ENCODE assay signal across 26 mouse cellular contexts in the genomic region with DNA sequence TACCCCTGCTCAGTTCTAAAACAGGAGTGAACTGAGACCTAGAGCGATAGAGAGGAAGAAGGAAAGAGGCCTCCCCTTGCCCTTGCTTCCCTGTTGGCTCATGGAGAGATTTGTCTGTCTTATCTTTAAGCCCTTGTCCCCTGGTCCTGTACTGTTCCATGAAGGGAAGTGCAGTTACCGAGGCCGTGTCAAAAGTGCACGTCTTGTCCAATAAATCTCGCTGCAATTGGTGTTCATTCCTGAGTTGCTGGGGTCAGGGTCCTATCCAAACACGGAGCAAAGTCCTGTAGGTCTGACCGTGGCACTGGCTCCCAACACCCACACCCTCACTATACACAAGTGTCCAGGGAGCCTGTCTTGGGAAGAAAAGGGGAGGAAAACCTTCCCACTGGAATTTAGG. TPM values are rescaled to one million over a fixed set of nuclear protein-coding genes. Genes with fewer than 3 reads are reported as not detected.
A peak's percentile ranks its signal among the peaks of the same experiment; 100 is the strongest.
DNase-seq lines count a peak whose midpoint lies in the region; ATAC-seq lines count a peak whose summit lies in the region.
"Had no signal": no experiment of that assay in that cellular context is flagged by ENCODE, and none has a peak within 500 bp of the region (broad histone marks: within the 10 kb centered on the region; RNA-seq: fewer than 3 reads in every experiment).

No protein-coding gene starts in this region.

- H3K9ac ChIP-seq in heart, embryonic 12.5 days, result no peak overlapping the region
- no peak overlapping the region for H3K9ac ChIP-seq in forebrain, embryonic 12.5 days
- H3K9ac ChIP-seq: embryonic facial prominence, embryonic 15.5 days; limb, embryonic 15.5 days; liver, embryonic 15.5 days; midbrain, embryonic 13.5 days had no signal

- H3K36me3 ChIP-seq in heart, embryonic 12.5 days, result no peaks in the 10 kb centered on the region
- no peaks in the 10 kb centered on the region for H3K36me3 ChIP-seq in forebrain, embryonic 12.5 days (replicated peaks)
- H3K36me3 ChIP-seq: embryonic facial prominence, embryonic 15.5 days; limb, embryonic 15.5 days; liver, embryonic 15.5 days; midbrain, embryonic 13.5 days had no signal

- no peak overlapping the region; the same call in 1 of the 2 replicates for H3K4me2 ChIP-seq in heart, embryonic 12.5 days
- H3K4me2 ChIP-seq in forebrain, embryonic 12.5 days, result no peak overlapping the region
- H3K4me2 ChIP-seq: embryonic facial prominence, embryonic 15.5 days; limb, embryonic 15.5 days; liver, embryonic 15.5 days; midbrain, embryonic 13.5 days had no signal

- intact Hi-C loops in heart, postnatal 10 days (cut with DNase I), result no loop called here

- peak; percentile 62 to 87 for DNase-seq in adrenal gland, adult (ENCODE audit: inconsistent age in 2 of 2, low spot score in 1 of 2)
- DNase-seq in adrenal gland, postnatal 4 days (ENCODE audit: low spot score in 2 of 2), result no peak
- DNase-seq in heart, postnatal 10 days, result no peak
- peak; percentile 86 for DNase-seq in kidney, adult 9 months
- peak; percentile 65 to 84 for DNase-seq in kidney, postnatal 25 days
- DNase-seq in cerebellum, adult 11 months, result no peak
- DNase-seq: cerebellum, adult 9-11 months; gastrocnemius, postnatal 14 days; layer of hippocampus, postnatal 36 days; lung, postnatal 10 days; thymus, adult 18-20 months had no signal

- 41% methylated on average over 7 of the region's 7 CpGs for WGBS in heart, embryonic 12.5 days
- WGBS in forebrain, embryonic 12.5 days, result 77% methylated on average over 7 of the region's 7 CpGs

- peaks cover 83% of the 10 kb centered on the region for H3K4me1 ChIP-seq in heart, embryonic 12.5 days (replicated peaks)
- peaks cover 26% of the 10 kb centered on the region for H3K4me1 ChIP-seq in forebrain, embryonic 12.5 days

- ATAC-seq in heart, embryonic 12.5 days (ENCODE audit: insufficient number of reproducible peaks, low FRiP score), result no peak
- ATAC-seq in forebrain, embryonic 12.5 days (ENCODE audit: low FRiP score), result no peak
- ATAC-seq: midbrain, embryonic 13.5 days had no signal

- no peaks in the 10 kb centered on the region for H3K9me3 ChIP-seq in heart, embryonic 12.5 days (replicated peaks)
- H3K9me3 ChIP-seq in forebrain, embryonic 12.5 days, result no peaks in the 10 kb centered on the region
- H3K9me3 ChIP-seq: embryonic facial prominence, embryonic 15.5 days; limb, embryonic 15.5 days; liver, embryonic 15.5 days; midbrain, embryonic 13.5 days had no signal

- H3K27me3 ChIP-seq in heart, embryonic 12.5 days (replicated peaks), result peaks cover 69% of the 10 kb centered on the region
- H3K27me3 ChIP-seq in forebrain, embryonic 12.5 days, result peaks cover 98% of the 10 kb centered on the region

- 0 out of 2 replicates have a peak overlapping the region, but pooled peaks have one; percentile 22 for H3K27ac ChIP-seq in heart, embryonic 12.5 days (ENCODE audit: poor library complexity, severe bottlenecking)
- no peak overlapping the region for H3K27ac ChIP-seq in forebrain, embryonic 12.5 days
- H3K27ac ChIP-seq: embryonic facial prominence, embryonic 15.5 days; layer of hippocampus, adult 2 months; limb, embryonic 15.5 days; liver, embryonic 15.5 days; midbrain, embryonic 13.5 days had no signal

- H3K4me3 ChIP-seq in heart, embryonic 12.5 days, result no peak overlapping the region
- H3K4me3 ChIP-seq in forebrain, embryonic 12.5 days (replicated peaks), result no peak overlapping the region
- H3K4me3 ChIP-seq: embryonic facial prominence, embryonic 15.5 days; layer of hippocampus, adult 2 months; limb, embryonic 15.5 days; liver, embryonic 15.5 days; midbrain, embryonic 13.5 days; myocyte had no signal

RNA-seq across cellular contexts. Expression of a gene that starts 6.5 kb away (rescaled TPM):
- total RNA-seq in adrenal gland, postnatal 4 days (2021), result 10 to 100 TPM; 63.3 TPM
- 3.2 TPM in 2 replicates for polyA plus RNA-seq in heart, embryonic 12.5 days (2016; fragmentation: Nextera tagmentation; extraction: Ambion mirVana)
- total RNA-seq in heart, postnatal 10 days (2021), result 10 to 100 TPM; 17.3 to 18.4 TPM
- polyA plus RNA-seq in forebrain, embryonic 12.5 days (2016; fragmentation: Nextera tagmentation; extraction: Ambion mirVana), result 0.81 and 1.0 TPM in 2 replicates
- total RNA-seq: megakaryocyte progenitor cell, adult 5-6 weeks had no signal

RNA-seq across cellular contexts. Expression of a gene that starts 24.3 kb away (rescaled TPM):
- total RNA-seq in adrenal gland, postnatal 4 days (2021), result not detected
- not detected in 2 replicates for polyA plus RNA-seq in heart, embryonic 12.5 days (2016; fragmentation: Nextera tagmentation; extraction: Ambion mirVana)
- not detected for total RNA-seq in heart, postnatal 10 days (2021)
- polyA plus RNA-seq in forebrain, embryonic 12.5 days (2016; fragmentation: Nextera tagmentation; extraction: Ambion mirVana), result not detected in 2 replicates
- total RNA-seq: gastrocnemius, postnatal 14 days; heart, adult 8-10 months; layer of hippocampus, adult 2 months; layer of hippocampus, postnatal 36 days; left cerebral cortex, postnatal 25 days; megakaryocyte progenitor cell, adult 5-6 weeks had no signal
- polyA plus RNA-seq: heart, postnatal 0 days; hindbrain, embryonic 11.5 days; limb, embryonic 15.5 days; liver, embryonic 15.5 days; midbrain, embryonic 13.5 days; myocyte; neural tube, embryonic 14.5 days; urinary bladder, adult 2 months had no signal

Comparison
In these comparisons a context has a peak if more than half of its experiments do, and no peak if none do; other contexts are left out.
1. DNase-seq: peak in adrenal gland, adult (2 of 2), kidney, adult 9 months (single experiment) and kidney, postnatal 25 days (2 of 2); none in adrenal gland, postnatal 4 days (0 of 2), heart, postnatal 10 days (0 of 2) and cerebellum, adult 11 months (single experiment).